Mouse (Mus musculus) mouse trophoblast stem cell (cell line): Measurements from ENCODE around the gene Mlx.

Experiments
- in situ Hi-C, 2 experiments: fragments of 300-500 bp; cut with MseI, MboI; formaldehyde crosslinking; loops; 2 replicates in 1 of 2; 3 replicates in 1 of 2; pipeline ENCODE4 v1.15.1; 2025

Gene Mlx

GRCm38 (mm10) chr11:101086756-101087681 is at the start of gene Mlx:
Mlx (plus strand) TSS chr11:101087277.
- in situ Hi-C loops, result no loop called here

- in situ Hi-C loops, result no loop called here
Observed at GRCm38 (mm10) chr11:101037795-101038194, 49.3 kb upstream of the Mlx start.

GRCm38 (mm10) chr11:101045826-101046225 is 41.3 kb upstream of the Mlx start:
- in situ Hi-C loops, result no loop called here

- in situ Hi-C loops, result no loop called here
Observed at GRCm38 (mm10) chr11:101046440-101046839, 40.6 kb upstream of the Mlx start.

GRCm38 (mm10) chr11:101047502-101047901 is 39.6 kb upstream of the Mlx start:
- in situ Hi-C loops, result no loop called here

DNA sequence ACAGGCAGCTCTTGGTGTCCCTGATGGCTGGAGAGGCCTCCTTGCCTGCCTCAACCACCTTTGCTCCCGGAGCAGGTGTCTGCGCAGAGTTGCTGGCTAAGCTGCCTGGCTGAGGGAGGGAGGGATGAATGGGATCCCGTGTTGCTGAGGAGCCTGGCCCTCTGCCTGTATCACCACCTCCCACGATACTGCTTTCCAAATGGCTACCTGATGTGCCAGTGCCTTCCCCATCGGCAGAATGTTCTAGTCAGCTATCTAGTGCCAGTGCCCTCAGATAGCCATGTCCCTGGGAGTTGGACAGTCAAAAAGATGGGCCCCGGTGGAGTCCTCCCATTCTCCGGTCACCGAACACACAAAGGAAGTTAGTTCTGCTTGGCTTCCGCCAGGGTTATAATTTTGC is 36.7 kb upstream of the Mlx start:
- in situ Hi-C loops, result no loop called here

DNA sequence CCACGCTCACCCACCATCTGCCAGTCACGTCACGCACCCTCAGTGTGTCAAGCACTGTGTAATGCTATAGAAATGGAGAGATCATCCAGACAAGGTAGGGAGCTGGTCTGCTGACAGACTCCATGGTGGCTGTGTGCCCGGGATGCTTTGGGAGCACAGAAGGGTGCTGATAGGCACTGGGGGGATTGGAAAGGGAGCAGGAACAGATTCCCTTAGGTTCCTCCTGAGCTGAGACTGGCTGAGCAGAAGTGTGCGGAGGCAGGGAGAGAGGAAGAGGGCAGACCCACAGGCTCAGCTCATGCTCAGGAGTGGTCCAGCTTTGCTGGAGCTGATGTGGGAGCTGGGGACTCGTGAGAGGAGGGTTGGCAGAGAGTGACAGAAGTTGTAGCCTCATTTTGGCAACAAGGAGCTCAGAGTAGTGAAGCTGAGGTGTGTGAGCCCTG is 36.0 kb upstream of the Mlx start:
- in situ Hi-C loops, result no loop called here

DNA sequence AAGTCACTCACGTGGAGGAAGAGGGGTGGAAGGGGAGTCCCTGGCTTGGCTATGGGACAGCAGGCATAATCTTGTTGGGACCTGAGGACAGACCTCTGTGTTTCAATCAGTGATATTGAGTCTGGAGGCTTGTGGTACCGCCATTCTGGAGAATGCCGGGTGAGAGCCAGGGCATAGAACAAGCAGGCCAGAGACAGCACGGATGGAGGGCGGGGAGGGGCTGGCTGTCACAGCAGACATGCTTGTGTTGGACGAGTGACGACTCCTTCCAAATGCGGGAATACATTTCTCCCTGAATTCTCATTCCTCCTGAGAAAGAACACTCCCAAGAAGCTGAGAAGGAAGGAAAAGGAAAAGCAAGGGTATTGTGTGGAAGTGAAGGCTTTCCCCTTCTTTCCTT is 35.5 kb upstream of the Mlx start:
- in situ Hi-C loops, result no loop called here

DNA sequence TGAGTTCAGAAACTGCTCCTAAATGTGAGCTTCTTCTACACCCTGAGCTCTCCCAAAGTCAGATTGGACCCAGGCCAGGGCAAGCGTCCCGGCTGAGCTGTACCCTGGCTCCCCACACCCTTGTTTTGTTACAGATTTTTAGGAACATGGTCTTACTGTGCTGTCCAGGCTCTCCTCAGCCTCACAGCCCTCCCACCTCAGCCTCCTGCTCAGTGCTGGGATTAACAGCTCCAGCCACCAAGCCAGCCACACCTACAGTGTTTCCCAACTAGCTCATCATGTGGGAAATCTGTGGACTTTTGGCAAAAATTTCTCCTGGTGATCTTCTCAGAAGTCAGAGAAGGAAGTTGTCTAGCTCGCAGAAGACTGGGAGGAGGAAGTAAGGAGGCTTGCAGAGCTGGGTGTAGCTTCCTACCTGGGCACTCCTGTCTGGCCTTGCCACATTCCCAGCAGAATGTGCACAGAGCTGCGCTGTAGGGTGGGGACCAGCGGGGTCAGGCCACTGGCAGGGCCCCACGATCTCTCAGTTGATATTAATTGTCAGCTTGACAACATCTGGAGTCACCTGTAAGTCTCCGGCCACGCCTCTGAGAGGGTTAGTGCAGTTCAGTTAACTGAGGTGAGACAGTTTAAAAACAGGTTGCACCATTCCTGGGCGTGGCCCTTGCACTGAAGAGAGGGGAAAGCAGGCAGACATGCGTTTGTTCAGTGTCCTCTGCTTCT is 34.2 kb upstream of the Mlx start:
- in situ Hi-C loops, result no loop called here

- in situ Hi-C loops, result no loop called here
Observed at GRCm38 (mm10) chr11:101053974-101054373, 33.1 kb upstream of the Mlx start.

DNA sequence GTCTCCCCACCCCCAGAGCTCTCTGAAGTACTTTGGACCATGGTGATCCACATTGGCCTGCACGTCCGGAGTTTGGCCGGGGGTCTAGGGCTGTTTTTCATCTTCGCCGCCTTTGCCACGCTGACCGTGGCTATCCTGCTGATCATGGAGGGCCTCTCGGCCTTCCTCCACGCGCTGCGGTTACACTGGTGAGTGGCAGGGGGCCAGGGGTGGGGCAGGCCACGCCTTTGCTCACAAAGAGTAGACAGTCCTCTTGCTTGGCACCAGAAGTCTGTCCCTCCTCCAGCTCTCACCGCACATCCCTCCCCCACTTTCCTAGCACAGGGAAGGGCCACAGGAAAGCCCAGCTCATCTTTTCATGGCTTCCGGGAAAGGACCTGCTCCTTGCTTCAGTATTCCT is 31.7 kb upstream of the Mlx start:
- in situ Hi-C loops, result loop anchor here in 1 of 2 experiments (5.0 kb wide), 1 partner anchor 73 kb away; no protein-coding TSS in a partner anchor

- in situ Hi-C loops, result loop anchor here in 1 of 2 experiments (5.0 kb wide), 1 partner anchor 75 kb away; no protein-coding TSS in a partner anchor
Observed at GRCm38 (mm10) chr11:101056885-101057284, 30.2 kb upstream of the Mlx start.

DNA sequence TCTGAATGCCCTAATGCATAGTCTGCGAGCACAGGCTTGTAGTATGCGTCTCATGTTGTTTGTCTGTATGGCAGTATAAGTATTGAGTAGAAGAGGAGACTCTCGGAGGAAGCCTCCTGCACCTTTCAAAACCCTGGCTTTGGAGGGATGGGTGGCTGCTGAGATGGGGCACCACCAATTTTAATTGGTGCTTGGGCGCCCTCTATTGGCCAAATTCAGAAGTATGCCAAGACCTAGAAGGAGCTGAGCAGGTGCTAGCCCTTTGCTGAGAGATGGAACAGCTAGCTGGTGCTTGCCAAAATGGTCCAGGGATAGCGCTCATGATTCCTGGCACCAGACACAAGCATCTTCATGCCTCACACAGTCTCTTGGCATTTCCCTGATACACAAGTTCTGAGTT is 29.2 kb upstream of the Mlx start:
- in situ Hi-C loops, result loop anchor here in 1 of 2 experiments (5.0 kb wide), 1 partner anchor 76 kb away; no protein-coding TSS in a partner anchor

DNA sequence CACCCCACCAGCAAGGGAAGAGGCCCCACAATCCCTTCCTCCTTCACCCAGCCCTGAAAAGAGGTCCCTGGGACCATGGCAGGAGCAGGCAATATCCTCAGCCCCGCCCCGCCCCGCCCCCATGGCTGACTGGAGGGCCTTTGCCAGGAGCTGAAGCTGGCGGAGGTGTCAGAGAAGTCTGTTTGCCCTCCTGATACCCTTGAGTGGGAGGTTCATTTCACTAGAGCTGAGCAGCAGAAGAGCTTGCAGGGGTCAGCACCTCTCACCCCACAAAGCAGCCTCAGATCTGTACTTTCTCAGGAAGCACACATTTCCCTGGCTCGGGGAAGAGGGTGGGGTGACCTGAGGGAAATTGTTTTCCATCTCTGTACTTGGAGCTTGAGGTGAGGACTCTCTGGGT is 28.4 kb upstream of the Mlx start:
- in situ Hi-C loops, result loop anchor here in 1 of 2 experiments (5.0 kb wide), 1 partner anchor 76 kb away; no protein-coding TSS in a partner anchor

DNA sequence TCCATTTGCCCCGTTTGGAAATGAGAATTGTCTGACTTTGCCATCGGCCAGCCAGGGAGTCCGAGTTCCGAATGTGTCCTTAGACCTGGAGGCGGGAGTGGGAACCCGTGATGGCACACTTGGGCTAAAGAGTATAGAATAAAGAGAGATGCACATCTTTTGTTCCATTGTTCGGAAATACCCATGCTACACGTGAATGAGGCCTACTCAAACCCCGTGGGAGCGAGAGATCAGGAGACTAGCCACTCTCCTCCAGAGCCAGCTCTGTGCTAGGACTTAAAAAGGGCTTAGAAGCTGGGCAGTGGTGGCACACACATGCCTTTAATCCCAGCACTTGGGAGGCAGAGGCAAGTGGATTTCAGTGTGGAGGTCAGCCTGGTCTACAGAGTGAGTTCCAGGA is 27.6 kb upstream of the Mlx start:
- in situ Hi-C loops, result loop anchor here in 1 of 2 experiments (5.0 kb wide), 1 partner anchor 77 kb away; no protein-coding TSS in a partner anchor

GRCm38 (mm10) chr11:101060126-101060525 is 27.0 kb upstream of the Mlx start:
- in situ Hi-C loops, result no loop called here

GRCm38 (mm10) chr11:101061049-101061448 is 26.0 kb upstream of the Mlx start:
- in situ Hi-C loops, result no loop called here

DNA sequence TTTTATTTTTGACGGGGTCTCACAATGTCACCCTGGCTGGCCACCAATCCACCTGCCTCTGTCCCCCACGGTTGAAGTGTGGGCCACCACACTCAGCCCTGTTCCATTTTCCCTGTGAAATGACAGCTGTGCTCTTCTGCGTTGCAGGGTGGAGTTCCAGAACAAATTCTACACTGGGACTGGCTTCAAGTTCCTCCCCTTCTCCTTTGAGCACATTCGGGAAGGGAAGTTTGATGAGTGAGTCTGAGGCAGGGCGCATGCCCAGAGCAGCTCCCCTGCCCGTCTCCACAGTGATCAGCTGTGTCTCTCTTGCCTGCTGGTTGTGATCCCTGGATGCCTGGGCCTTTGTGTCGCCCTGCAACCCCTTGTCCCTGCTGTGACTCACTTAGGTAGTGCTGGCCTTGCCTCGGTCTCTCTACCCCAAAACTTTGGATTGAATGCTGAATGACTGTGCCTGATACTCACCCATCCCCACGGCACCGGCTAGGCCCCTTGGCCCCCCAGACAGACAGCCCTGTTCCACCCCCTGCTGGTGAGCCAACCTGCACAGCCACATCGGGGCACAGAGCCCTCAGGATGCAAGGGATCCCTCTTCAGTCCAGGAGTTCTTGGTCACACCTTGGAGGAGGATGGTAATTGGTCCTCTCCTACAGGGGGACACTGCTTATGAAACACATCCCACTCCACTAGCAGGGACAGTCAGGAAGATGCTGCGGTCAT is 24.8 kb upstream of the Mlx start:
- in situ Hi-C loops, result no loop called here

- in situ Hi-C loops, result no loop called here
Observed at GRCm38 (mm10) chr11:101062971-101063675, 24.0 kb upstream of the Mlx start.

GRCm38 (mm10) chr11:101063676-101064327 is 23.3 kb upstream of the Mlx start:
- in situ Hi-C loops, result no loop called here
